Mouse (Mus musculus) CH12.LX (cell line): Measurements from ENCODE around the gene Ank3. TPM values are rescaled to one million over a fixed set of nuclear protein-coding genes. Genes with fewer than 3 reads are reported as not detected.

Experiments used
- DNase-seq: peaks from one replicate; pipeline ENCODE4 v3.0.0-alpha.2; 2013; ENCODE audit errors: extremely low read depth
- H3K27ac ChIP-seq: 2 replicates; pipeline ENCODE4 v1.5.1; 2012; ENCODE audit warnings: low read depth, mild to moderate bottlenecking, control low read depth, moderate library complexity; ENCODE audit not compliant: insufficient read depth
- H3K27me3 ChIP-seq: replicated peaks from 2 replicates; pipeline ENCODE3; 2012; ENCODE audit warnings: inconsistent platforms
- H3K36me3 ChIP-seq, 2 experiments: replicated peaks in 1 of 2; 2 replicates each; pipeline versions ENCODE3 to v1.6.1; 2012; ENCODE audit warnings: inconsistent platforms in 1 of 2, low read length in 1 of 2, mild to moderate bottlenecking in 1 of 2, mixed read lengths in 1 of 2, moderate library complexity in 1 of 2; ENCODE audit not compliant: control insufficient read depth in 1 of 2, insufficient read depth in 1 of 2
- H3K4me1 ChIP-seq, 2 experiments: 2 replicates each; pipeline ENCODE4 v1.6.1; 2012; ENCODE audit warnings: inconsistent platforms in 1 of 2, moderate library complexity in 1 of 2; ENCODE audit not compliant: insufficient read depth in 2 of 2, control insufficient read depth in 1 of 2
- H3K4me2 ChIP-seq: 2 replicates; pipeline ENCODE4 v1.6.1; 2012; ENCODE audit warnings: low read depth, mild to moderate bottlenecking, control low read depth; ENCODE audit not compliant: poor library complexity, insufficient read depth, severe bottlenecking
- H3K4me3 ChIP-seq, 3 experiments: fragments of 150-350 bp in 1 of 3; sonication (generic) in 1 of 3; replicated peaks in 1 of 3; 2 replicates each; pipeline versions ENCODE3 to v1.5.1; 2011 to 2012; ENCODE audit warnings: low read depth in 2 of 3, low read length in 2 of 3, mild to moderate bottlenecking in 2 of 3, moderate library complexity in 2 of 3, control low read depth in 1 of 3, improper control_type of control experiment in 1 of 3, inconsistent platforms in 1 of 3, mixed read lengths in 1 of 3; ENCODE audit not compliant: poor library complexity in 1 of 3
- H3K79me2 ChIP-seq: replicated peaks from 2 replicates; pipeline ENCODE4 v1.6.1; 2012; ENCODE audit warnings: mild to moderate bottlenecking, moderate library complexity; ENCODE audit not compliant: control insufficient read depth, poor library complexity, insufficient read depth, severe bottlenecking; ENCODE audit errors: extremely low read depth
- H3K9ac ChIP-seq: 2 replicates; pipeline ENCODE4 v1.6.1; 2012; ENCODE audit warnings: low read depth, mild to moderate bottlenecking, control low read depth, moderate library complexity; ENCODE audit not compliant: insufficient read depth
- H3K9me3 ChIP-seq: replicated peaks from 2 replicates; pipeline ENCODE3; 2012; ENCODE audit warnings: low read length, inconsistent platforms, mixed read lengths
- BHLHE40 ChIP-seq: IDR thresholded peaks from 2 replicates; pipeline ENCODE4 v1.6.1; 2011; ENCODE audit warnings: mild to moderate bottlenecking, low read depth, low read length, improper control_type of control experiment
- CHD2 ChIP-seq: IDR thresholded peaks from 2 replicates; pipeline ENCODE4 v1.6.1; 2011; ENCODE audit warnings: low read length, improper control_type of control experiment
- EP300 ChIP-seq: IDR thresholded peaks from 2 replicates; pipeline ENCODE4 v1.6.1; 2011; ENCODE audit warnings: low read length, improper control_type of control experiment
- ETS1 ChIP-seq: conservative IDR thresholded peaks from 2 replicates; pipeline ENCODE4 v1.6.1; 2012; ENCODE audit warnings: low read depth, mild to moderate bottlenecking, inconsistent platforms, low read length, improper control_type of control experiment, moderate library complexity
- GABPA ChIP-seq: IDR thresholded peaks from 2 replicates; pipeline ENCODE4 v1.6.1; 2012; ENCODE audit warnings: low read depth, low read length, improper control_type of control experiment, inconsistent platforms; ENCODE audit not compliant: insufficient replicate concordance
- IRF4 ChIP-seq: IDR thresholded peaks from 2 replicates; pipeline ENCODE4 v1.6.1; 2014; ENCODE audit warnings: low read depth, mild to moderate bottlenecking, inconsistent platforms, low read length, improper control_type of control experiment
- KAT2A ChIP-seq: IDR thresholded peaks from 2 replicates; pipeline ENCODE4 v1.6.1; 2012; ENCODE audit warnings: low read length, improper control_type of control experiment, inconsistent platforms; ENCODE audit not compliant: insufficient replicate concordance
- MEF2A ChIP-seq: IDR thresholded peaks from 2 replicates; pipeline ENCODE4 v1.6.1; 2014; ENCODE audit warnings: low read depth, mild to moderate bottlenecking, inconsistent platforms, low read length, improper control_type of control experiment, borderline replicate concordance
- MXI1 ChIP-seq: IDR thresholded peaks from 2 replicates; pipeline ENCODE4 v1.6.1; 2011; ENCODE audit warnings: mild to moderate bottlenecking, low read depth, low read length, improper control_type of control experiment
- PAX5 ChIP-seq: IDR thresholded peaks from 2 replicates; pipeline ENCODE4 v1.6.1; 2012; ENCODE audit warnings: low read length, inconsistent platforms, mixed read lengths
- POLR2AphosphoS2 ChIP-seq: IDR thresholded peaks from 2 replicates; pipeline ENCODE4 v1.6.1; 2011; ENCODE audit warnings: low read depth, low read length, improper control_type of control experiment
- RAD21 ChIP-seq: IDR thresholded peaks from 2 replicates; pipeline ENCODE4 v1.6.1; 2011; ENCODE audit warnings: low read depth, mild to moderate bottlenecking, low read length, improper control_type of control experiment, moderate library complexity
- RCOR1 ChIP-seq: conservative IDR thresholded peaks from 2 replicates; pipeline ENCODE4 v1.6.1; 2012; ENCODE audit warnings: low read depth, mild to moderate bottlenecking, inconsistent platforms, low read length, improper control_type of control experiment
- SIN3A ChIP-seq: IDR thresholded peaks from 2 replicates; pipeline ENCODE4 v1.6.1; 2012; ENCODE audit warnings: low read length, improper control_type of control experiment, inconsistent platforms
- TBP ChIP-seq: conservative IDR thresholded peaks from 2 replicates; pipeline ENCODE4 v1.6.1; 2011; ENCODE audit warnings: low read depth, low read length, improper control_type of control experiment
- UBTF ChIP-seq: IDR thresholded peaks from 2 replicates; pipeline ENCODE4 v1.6.1; 2012; ENCODE audit warnings: low read depth, mild to moderate bottlenecking, inconsistent platforms, low read length, improper control_type of control experiment, moderate library complexity
- USF2 ChIP-seq: conservative IDR thresholded peaks from 2 replicates; pipeline ENCODE4 v1.6.1; 2011; ENCODE audit warnings: low read depth, low read length, improper control_type of control experiment
- ZC3H11A ChIP-seq: IDR thresholded peaks from 2 replicates; pipeline ENCODE4 v1.6.1; 2012; ENCODE audit warnings: low read depth, mild to moderate bottlenecking, inconsistent platforms, low read length, improper control_type of control experiment
- ZKSCAN1 ChIP-seq: IDR thresholded peaks from 2 replicates; pipeline ENCODE4 v1.6.1; 2012; ENCODE audit warnings: low read depth, inconsistent platforms, low read length, improper control_type of control experiment, borderline replicate concordance
- ZMIZ1 ChIP-seq: IDR thresholded peaks from 2 replicates; pipeline ENCODE4 v1.6.1; 2012; ENCODE audit warnings: low read depth, mild to moderate bottlenecking, inconsistent platforms, low read length, improper control_type of control experiment
- ZNF384 ChIP-seq: IDR thresholded peaks from 2 replicates; pipeline ENCODE4 v1.6.1; 2012; ENCODE audit warnings: low read depth, low read length, improper control_type of control experiment, inconsistent platforms
- dilution Hi-C: fragments of 300-500 bp; cut with MboI; formaldehyde crosslinking; loops from 2 replicates; pipeline ENCODE4 v1.14.3; 2020; ENCODE audit warnings: low sequenced_read_pairs; ENCODE audit not compliant: extremely low pct_unique_long_range_greater_than_20kb, extremely low pct_ligation_motif_present
- in situ Hi-C: fragments of 300-500 bp; cut with MboI; formaldehyde crosslinking; loops from 3 replicates; pipeline ENCODE4 v1.14.3; 2019; ENCODE audit warnings: low sequenced_read_pairs, low pct_ligation_motif_present, low pct_unique_long_range_greater_than_20kb, mixed read lengths
- polyA plus RNA-seq: library from polyadenylated mRNA; unstranded; fragments of >175 nt; gene quantifications from 2 replicates; pipeline ENCODE4 v1.2.1, GENCODE M21; 2012; ENCODE audit warnings: low read depth; ENCODE audit not compliant: insufficient read length
- total RNA-seq, 2 experiments: library from RNA; depleted of rRNA; stranded (reverse); fragments of 300-350 nt in 1 of 2; fragments of >200 nt in 1 of 2; gene quantifications; 2 replicates each; pipeline ENCODE4 v1.2.3; 2012 to 2014

The Ank3 gene
- total and polyA plus RNA-seq, 3 experiments, result 4.7 to 8.3 (median 6.2) TPM

GRCm38 (mm10) chr10:70065191-70065590 lies 666.6 kb downstream of the Ank3 start:
- no peak overlapping the region for H3K27ac ChIP-seq
- dilution Hi-C loops (no loop called here), in situ Hi-C loops (no loop called here)
- H3K4me1 ChIP-seq, result peaks cover 0 to 9% of the 10 kb centered on the region in 2 experiments; a peak in 2 of 4 replicates
- no peaks in the 10 kb centered on the region for H3K79me2 ChIP-seq
- H3K9ac ChIP-seq, result no peak overlapping the region
- no peak overlapping the region for H3K4me3 ChIP-seq
- H3K9me3 ChIP-seq, result peaks cover 6% of the 10 kb centered on the region
- H3K4me2 ChIP-seq, result no peak overlapping the region
- DNase-seq, result no peak
- TF ChIP-seq IRF4, result no peak
- TF ChIP-seq CHD2, result no peak
- no peak for TF ChIP-seq MXI1
- no peak for TF ChIP-seq SIN3A
- no peak for TF ChIP-seq KAT2A
- no peak for TF ChIP-seq ZC3H11A
- TF ChIP-seq ZMIZ1, result no peak
- no peak for TF ChIP-seq USF2
- no peak for TF ChIP-seq EP300
- no peak for TF ChIP-seq ETS1
- TF ChIP-seq ZKSCAN1, result no peak
- no peak for TF ChIP-seq PAX5
- no peak for TF ChIP-seq RCOR1
- no peak for TF ChIP-seq GABPA
- TF ChIP-seq, all 38 proteins: peak for 0
- Histone ChIP-seq H3K27me3 (peaks cover 10% of the 10 kb centered on the region), H3K36me3 (no peaks in the 10 kb centered on the region)

DNA sequence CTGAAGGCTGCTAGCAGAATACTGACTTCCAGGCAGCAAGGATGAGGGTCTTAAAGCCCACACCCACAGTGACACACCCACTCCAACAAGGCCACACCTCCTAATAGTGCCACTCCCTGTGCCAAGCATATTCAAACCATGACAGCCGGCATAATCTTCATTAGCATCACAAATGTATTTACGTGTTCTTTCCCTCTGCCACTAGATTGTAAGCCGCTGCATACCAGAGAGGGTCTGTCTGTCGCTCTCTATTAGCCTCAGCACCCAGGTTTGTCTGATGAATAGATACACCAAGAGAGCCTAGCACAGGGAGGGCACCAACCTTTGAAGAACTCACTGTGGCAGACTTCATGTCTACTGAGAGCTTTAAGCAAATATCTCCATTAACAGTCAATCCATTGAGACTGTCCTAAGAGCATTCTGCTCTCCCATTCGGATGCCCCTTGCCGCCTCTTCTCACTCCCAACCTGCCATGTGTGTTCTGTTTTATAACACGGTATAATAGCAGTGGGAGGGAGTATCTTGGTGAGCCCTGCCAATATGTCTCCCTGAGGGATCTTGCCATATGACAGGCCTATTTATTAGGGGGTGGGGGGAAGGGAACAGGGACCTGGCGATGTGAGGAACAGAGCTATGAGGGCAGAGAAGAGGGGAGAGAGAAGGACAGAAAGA lies 668.1 kb downstream of the Ank3 start:
- Histone ChIP-seq H3K4me3 (no peak overlapping the region), H3K9ac (no peak overlapping the region)
- TF ChIP-seq RAD21, result no peak
- TF ChIP-seq PAX5, result no peak
- no peak for TF ChIP-seq GABPA
- no peak for TF ChIP-seq TBP
- TF ChIP-seq UBTF, result no peak
- no peak for TF ChIP-seq POLR2AphosphoS2
- TF ChIP-seq RCOR1, result no peak
- TF ChIP-seq MEF2A, result no peak
- no peak for TF ChIP-seq IRF4
- TF ChIP-seq CHD2, result no peak
- no peak for TF ChIP-seq ZKSCAN1
- no peak for TF ChIP-seq ZNF384
- TF ChIP-seq BHLHE40, result no peak
- TF ChIP-seq, all 38 proteins: peak for 0
- Histone ChIP-seq H3K36me3 (no peaks in the 10 kb centered on the region), H3K79me2 (no peaks in the 10 kb centered on the region), H3K4me1 (no peaks in the 10 kb centered on the region), H3K4me2 (no peak overlapping the region), H3K9me3 (peaks cover 9% of the 10 kb centered on the region), H3K27ac (no peak overlapping the region), H3K27me3 (peaks cover 10% of the 10 kb centered on the region)
- no peak for DNase-seq
- in situ Hi-C loops, result no loop called here
- dilution Hi-C loops, result no loop called here
